Mouse (Mus musculus): ENCODE results near the gene Wdr37.

- TF ChIP-seq TCF12 (IDR thresholded peaks at IDR 0.05; ENCODE audit: insufficient read depth, poor library complexity, severe bottlenecking) (no peak), MYOG (IDR thresholded peaks at IDR 0.05; ENCODE audit: control insufficient read depth in 1 of 3, insufficient read depth in 1 of 3, insufficient read length in 2 of 3, low read depth in 2 of 3) (no peak), POLR2AphosphoS2 (IDR thresholded peaks at IDR 0.05; ENCODE audit: insufficient read length, low read depth) (no peak), POLR2A (IDR thresholded peaks at IDR 0.05; ENCODE audit: insufficient read length, low read depth) (no peak), E2F4 (IDR thresholded peaks at IDR 0.05; ENCODE audit: insufficient read depth) (no peak), SRF (IDR thresholded peaks at IDR 0.05; ENCODE audit: control insufficient read depth, insufficient read length, low read depth) (no peak), MAX (IDR thresholded peaks at IDR 0.05; ENCODE audit: low read depth) (no peak), USF1 (IDR thresholded peaks at IDR 0.05; ENCODE audit: low read depth) (no peak), CEBPB (IDR thresholded peaks at IDR 0.05; ENCODE audit: insufficient read depth, poor library complexity, severe bottlenecking) (no peak), TCF3 (IDR thresholded peaks at IDR 0.05; ENCODE audit: insufficient read length, low read depth) (no peak)
Observed at GRCm38 (mm10) chr13:8849311-8849710, 22.4 kb downstream of the Wdr37 start.
